Mouse (Mus musculus) heart, embryonic 13.5 days (tissue): Measurements from ENCODE around the gene Axin2. TPM values are rescaled to one million over a fixed set of nuclear protein-coding genes. Genes with fewer than 3 reads are reported as not detected.
"Not testable (repeated sequence)": the region's sequence is repeated elsewhere in the genome, so short reads cannot be mapped to it uniquely, and the experiment has no call there.

Source experiments
- ATAC-seq: fragments of 200-750 bp; cut with Nextera tagmentation; 2 replicates; pipeline ENCODE4 v1.8.0; 2017; ENCODE audit warnings: moderate TSS enrichment; ENCODE audit not compliant: insufficient number of reproducible peaks, low FRiP score, low TSS enrichment; ENCODE audit errors: extremely low read depth
- H3K27ac ChIP-seq: fragments of 300-500 bp; sonication (generic); replicated peaks from 2 replicates; pipeline ENCODE4 v1.5.1; 2015; ENCODE audit warnings: moderate library complexity, mild to moderate bottlenecking, inconsistent platforms
- H3K27me3 ChIP-seq: fragments of 300-500 bp; sonication (generic); replicated peaks from 2 replicates; pipeline ENCODE4 v1.6.1; 2015; ENCODE audit warnings: mild to moderate bottlenecking, inconsistent platforms
- H3K36me3 ChIP-seq: fragments of 300-500 bp; sonication (generic); 2 replicates; pipeline ENCODE4 v1.6.1; 2015; ENCODE audit warnings: mild to moderate bottlenecking, inconsistent platforms
- H3K4me1 ChIP-seq: fragments of 300-500 bp; sonication (generic); 2 replicates; pipeline ENCODE4 v1.6.1; 2015; ENCODE audit warnings: inconsistent platforms
- H3K4me2 ChIP-seq: fragments of 300-500 bp; sonication (generic); 2 replicates; pipeline ENCODE4 v1.6.1; 2015; ENCODE audit warnings: inconsistent platforms, mild to moderate bottlenecking, moderate library complexity
- H3K4me3 ChIP-seq: fragments of 300-500 bp; sonication (generic); 2 replicates; pipeline ENCODE4 v1.5.1; 2015; ENCODE audit warnings: moderate library complexity, mild to moderate bottlenecking, inconsistent platforms
- H3K9ac ChIP-seq: fragments of 300-500 bp; sonication (generic); 2 replicates; pipeline ENCODE4 v1.6.1; 2015; ENCODE audit warnings: inconsistent platforms, mild to moderate bottlenecking, moderate library complexity
- H3K9me3 ChIP-seq: fragments of 300-500 bp; sonication (generic); 2 replicates; pipeline ENCODE4 v1.6.1; 2016; ENCODE audit warnings: inconsistent platforms
- WGBS: fragments of 180-500 bp; shearing (Covaris S2); methylation state at CpG from one replicate; pipeline ENCODE4 v1.1.7; 2015; ENCODE audit warnings: mixed read lengths; 5-methylcytosine and 5-hydroxymethylcytosine counted together
- polyA plus RNA-seq: library from polyadenylated mRNA; unstranded; fragments of >200 nt; fragmentation: Nextera tagmentation; extraction: Ambion mirVana; gene quantifications from 2 replicates; pipeline ENCODE4 v1.2.1, GENCODE M21; 2015

Gene Axin2
- 1.5 and 2.0 TPM in 2 replicates for polyA plus RNA-seq

DNA sequence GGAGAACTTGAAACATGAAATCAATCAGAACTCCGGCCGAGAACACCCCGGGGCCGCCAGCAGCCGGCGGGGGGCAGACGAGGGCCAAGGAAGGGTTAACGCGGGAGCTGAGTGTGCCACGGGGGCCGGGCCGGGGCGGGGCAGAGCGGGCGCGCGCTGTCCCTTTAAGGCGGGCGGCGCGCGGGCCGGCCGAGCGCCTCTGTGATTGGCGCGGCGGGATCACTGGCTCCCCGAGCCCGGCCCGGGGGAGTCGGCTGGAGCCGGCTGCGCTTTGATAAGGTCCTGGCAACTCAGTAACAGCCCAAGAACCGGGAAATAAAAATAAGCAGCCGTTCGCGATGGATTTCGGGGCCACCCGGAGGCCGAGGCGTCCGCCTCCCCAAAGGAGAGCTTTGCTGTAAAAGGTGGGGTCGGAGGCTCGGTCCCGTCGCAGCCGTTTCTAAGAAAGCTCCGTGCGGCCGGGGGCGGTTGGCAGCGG lies at the start of gene Axin2:
TSS of gene Axin2 (plus strand) at position 192 of the 478 bp plus-strand sequence.
- H3K4me1 ChIP-seq: peaks cover 40% of the 10 kb centered on the region
- 2% methylated on average over 53 of the region's 53 CpGs for WGBS
- H3K27me3 ChIP-seq: peaks cover 20% of the 10 kb centered on the region
- peak; percentile 84 for ATAC-seq
- H3K36me3 ChIP-seq: no peaks in the 10 kb centered on the region
- peak within 1 kb of the TSS; percentile 100 for H3K27ac ChIP-seq
- peak within 1 kb of the TSS; percentile 80 for H3K4me3 ChIP-seq
- H3K9ac ChIP-seq: peak within 1 kb of the TSS; percentile 96
- peak within 1 kb of the TSS; percentile 96 for H3K4me2 ChIP-seq
- H3K9me3 ChIP-seq: 0 out of 2 replicates have a peak, but pooled peaks cover 6% of the 10 kb centered on the region

DNA sequence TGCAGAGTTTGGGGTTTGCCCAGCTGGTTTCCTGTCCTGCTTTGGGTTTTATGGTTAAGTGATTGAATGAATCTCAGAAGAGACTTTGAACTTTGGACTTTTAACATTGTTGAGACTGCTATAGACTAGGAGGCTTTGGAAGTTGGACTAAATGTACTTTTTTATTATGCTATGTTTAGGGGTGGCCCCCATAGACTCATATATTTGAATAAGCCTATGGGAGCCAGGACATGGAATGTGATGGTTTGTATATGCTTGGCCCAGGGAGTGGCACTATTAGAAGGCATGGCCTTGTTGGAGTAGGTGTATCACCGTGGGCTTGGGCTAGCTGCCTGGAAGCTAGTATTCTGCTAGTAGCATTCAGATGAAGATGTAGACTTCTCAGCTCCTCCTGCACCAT lies 48.9 kb upstream of the Axin2 start:
- H3K4me2 ChIP-seq, H3K27ac ChIP-seq, H3K9me3 ChIP-seq, H3K4me3 ChIP-seq, ATAC-seq, H3K27me3 ChIP-seq, H3K9ac ChIP-seq, H3K4me1 ChIP-seq, H3K36me3 ChIP-seq: not testable (repeated sequence)
- WGBS: 88% methylated on average over 1 of the region's 1 CpGs

DNA sequence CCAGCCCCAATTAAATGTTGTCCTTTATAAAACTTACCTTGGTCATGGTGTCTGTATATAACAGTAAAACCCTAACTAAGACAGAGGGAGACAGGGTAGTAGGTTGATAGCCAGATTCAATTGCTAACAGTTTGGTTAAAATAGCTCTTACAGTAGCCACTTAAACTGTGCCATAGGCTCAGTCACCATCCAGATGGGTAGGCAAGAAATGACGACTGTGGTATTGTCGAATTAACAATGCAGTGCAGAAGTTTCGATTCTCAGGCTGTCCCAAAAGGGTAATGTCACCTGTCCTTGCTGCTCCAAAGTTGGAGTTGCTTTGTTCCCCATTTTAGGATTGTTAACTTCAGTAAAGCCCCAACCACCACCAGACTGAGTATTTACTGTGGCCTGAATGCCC lies 48.4 kb upstream of the Axin2 start:
- H3K27me3 ChIP-seq: no peaks in the 10 kb centered on the region
- no peak overlapping the region for H3K27ac ChIP-seq
- no peaks in the 10 kb centered on the region for H3K36me3 ChIP-seq
- WGBS: 79% methylated on average over 3 of the region's 3 CpGs
- no peak overlapping the region for H3K4me3 ChIP-seq
- no peaks in the 10 kb centered on the region for H3K9me3 ChIP-seq
- ATAC-seq: no peak
- no peak overlapping the region for H3K9ac ChIP-seq
- H3K4me1 ChIP-seq: no peaks in the 10 kb centered on the region
- H3K4me2 ChIP-seq: no peak overlapping the region

DNA sequence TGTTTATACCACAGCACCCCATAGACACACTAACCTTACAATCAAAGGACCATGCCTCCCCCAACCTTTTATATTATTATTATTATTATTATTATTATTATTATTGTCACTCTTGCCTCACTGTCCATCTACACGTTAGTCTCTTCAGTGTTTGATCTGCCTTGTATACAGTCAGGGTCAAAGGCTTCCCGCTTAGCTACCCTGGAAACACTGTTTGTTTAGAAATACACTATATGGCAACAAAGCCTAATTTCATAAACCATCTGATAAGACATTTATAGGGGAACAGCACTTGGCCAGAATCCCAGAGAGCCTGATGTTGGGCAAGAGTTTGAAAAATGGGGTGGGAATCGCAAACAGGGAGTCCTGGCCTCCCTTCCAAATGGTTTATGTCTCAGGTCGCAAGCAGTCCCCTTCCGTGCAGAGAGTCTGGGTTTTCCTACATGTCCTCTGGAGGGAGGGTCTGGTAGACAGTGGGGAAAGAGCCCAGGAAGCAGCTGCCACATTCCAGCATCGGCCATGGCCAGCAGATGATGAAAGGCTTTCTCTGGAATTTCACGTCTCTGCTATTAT lies 43.4 kb upstream of the Axin2 start:
- no peaks in the 10 kb centered on the region for H3K9me3 ChIP-seq
- no peak overlapping the region for H3K27ac ChIP-seq

DNA sequence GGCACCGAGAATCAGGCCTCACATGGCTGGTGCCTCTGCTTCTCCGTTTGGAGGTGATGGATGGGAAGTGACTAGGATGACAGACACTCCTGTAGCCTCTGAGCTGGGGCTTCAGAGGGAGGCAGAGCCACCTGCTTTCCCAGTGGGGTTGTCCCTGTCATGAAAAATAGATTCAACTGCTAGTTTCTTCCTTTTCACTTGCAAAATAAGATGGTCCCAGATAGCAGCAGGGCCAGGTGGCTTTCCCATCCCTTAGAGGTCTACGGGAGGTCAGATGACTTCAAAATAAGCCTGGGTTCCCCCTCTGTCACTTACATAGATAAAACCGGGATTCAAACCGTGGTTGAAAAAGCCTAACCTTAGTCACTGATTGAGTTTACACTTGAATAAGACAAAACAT lies 42.6 kb upstream of the Axin2 start:
- WGBS: 63% methylated on average over 5 of the region's 5 CpGs
- H3K27me3 ChIP-seq: no peaks in the 10 kb centered on the region
- H3K27ac ChIP-seq: no peak overlapping the region
- H3K9ac ChIP-seq: no peak overlapping the region
- H3K36me3 ChIP-seq: no peaks in the 10 kb centered on the region
- H3K4me1 ChIP-seq: no peaks in the 10 kb centered on the region
- no peak overlapping the region for H3K4me3 ChIP-seq
- ATAC-seq: no peak
- no peak overlapping the region for H3K4me2 ChIP-seq
- no peaks in the 10 kb centered on the region for H3K9me3 ChIP-seq

More for the DNA sequence above, 43.4 kb upstream of the Axin2 start:
- H3K4me3 ChIP-seq: no peak overlapping the region
- H3K4me2 ChIP-seq: no peak overlapping the region
- no peaks in the 10 kb centered on the region for H3K4me1 ChIP-seq
- ATAC-seq: no peak
- no peaks in the 10 kb centered on the region for H3K27me3 ChIP-seq
- no peak overlapping the region for H3K9ac ChIP-seq
- no peaks in the 10 kb centered on the region for H3K36me3 ChIP-seq
- 66% methylated on average over 7 of the region's 7 CpGs for WGBS

DNA sequence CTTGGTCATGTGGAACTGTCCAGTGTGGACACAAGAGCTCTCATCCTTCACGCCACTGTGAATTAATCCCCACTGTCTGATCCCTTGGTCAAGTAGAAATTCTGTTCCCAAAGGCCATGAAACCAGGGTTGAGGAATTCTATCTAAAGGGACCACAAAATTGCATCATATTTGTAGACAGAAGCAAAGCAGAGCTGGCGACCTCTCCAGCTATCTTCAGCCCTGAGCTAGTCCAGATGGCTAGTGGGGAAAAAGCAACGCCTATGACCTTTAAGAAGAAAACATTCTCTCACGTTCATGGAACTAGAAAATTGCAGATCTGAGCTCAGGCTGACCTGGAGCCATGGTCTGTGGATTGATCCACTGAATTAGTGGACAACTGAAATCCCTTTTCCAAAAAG lies 39.6 kb upstream of the Axin2 start:
- H3K4me1 ChIP-seq: no peaks in the 10 kb centered on the region
- no peak overlapping the region for H3K4me3 ChIP-seq
- no peak overlapping the region for H3K27ac ChIP-seq
- H3K4me2 ChIP-seq: no peak overlapping the region
- no peaks in the 10 kb centered on the region for H3K9me3 ChIP-seq
- WGBS: 52% methylated on average over 4 of the region's 4 CpGs
- no peaks in the 10 kb centered on the region for H3K27me3 ChIP-seq
- no peak for ATAC-seq
- H3K9ac ChIP-seq: no peak overlapping the region
- no peaks in the 10 kb centered on the region for H3K36me3 ChIP-seq

DNA sequence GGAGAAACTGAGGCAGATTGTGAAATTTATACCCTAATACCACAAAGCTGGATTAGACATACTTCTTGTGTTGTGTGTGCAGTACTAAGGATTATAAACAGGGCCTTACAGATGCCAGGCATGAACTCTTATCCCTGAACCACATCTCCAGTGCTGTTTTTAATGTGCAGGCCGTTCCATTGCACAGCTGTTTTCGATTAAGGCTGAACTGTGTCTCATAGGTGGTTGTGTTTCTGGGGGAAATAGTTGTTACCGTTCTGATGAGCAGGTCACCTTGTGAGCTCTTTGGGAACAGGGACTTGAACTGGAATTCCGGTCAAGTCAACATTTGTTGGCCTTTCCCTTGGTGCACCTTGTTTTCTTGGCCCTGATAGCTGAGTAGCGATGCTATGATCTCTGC lies 38.5 kb upstream of the Axin2 start:
- 77% methylated on average over 5 of the region's 5 CpGs for WGBS
- Histone ChIP-seq H3K9me3 (no peaks in the 10 kb centered on the region), H3K36me3 (no peaks in the 10 kb centered on the region)

DNA sequence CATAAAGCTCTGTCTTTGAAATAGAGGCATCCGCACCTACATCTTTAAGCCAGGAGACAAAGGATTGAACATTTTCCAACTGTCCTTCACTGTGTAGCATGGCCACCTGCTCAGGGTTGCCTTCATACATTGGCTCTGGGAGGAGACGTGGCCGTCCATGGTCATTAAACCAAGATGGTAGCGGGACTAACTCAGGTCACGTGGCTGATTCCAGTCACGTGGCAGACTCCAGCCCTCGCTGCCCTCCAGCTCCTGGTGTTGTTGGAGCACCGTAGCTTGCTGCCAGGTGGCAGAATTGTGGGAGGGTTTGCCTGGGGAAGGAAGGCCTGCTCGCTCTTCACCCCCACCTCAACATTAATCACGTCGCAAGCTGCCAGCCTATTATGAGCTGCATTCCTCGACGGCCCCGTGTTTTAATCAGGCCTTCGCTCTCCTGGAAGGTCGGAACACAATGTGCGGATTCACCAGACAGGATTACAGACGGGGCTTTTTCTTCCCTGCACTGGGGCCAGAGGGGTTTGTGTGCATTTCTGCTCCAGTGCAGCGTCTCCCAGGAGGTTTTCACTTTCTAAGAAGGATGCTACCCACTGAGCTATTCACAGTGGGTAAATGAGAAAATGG lies 34.8 kb upstream of the Axin2 start:
- whole genome bisulfite sequencing: 65% methylated on average over 19 of the region's 19 CpGs
- Histone ChIP-seq H3K9ac (no peak overlapping the region), H3K36me3 (no peaks in the 10 kb centered on the region), H3K4me3 (no peak overlapping the region), H3K4me2 (no peak overlapping the region), H3K9me3 (no peaks in the 10 kb centered on the region), H3K4me1 (peaks cover 14% of the 10 kb centered on the region), H3K27me3 (0 out of 2 replicates have a peak, but pooled peaks cover 3% of the 10 kb centered on the region), H3K27ac (no peak overlapping the region)
- no peak for ATAC-seq

More for the DNA sequence above, 38.5 kb upstream of the Axin2 start:
- H3K9ac ChIP-seq: no peak overlapping the region
- no peaks in the 10 kb centered on the region for H3K27me3 ChIP-seq
- no peak for ATAC-seq
- H3K4me2 ChIP-seq: no peak overlapping the region
- no peak overlapping the region for H3K27ac ChIP-seq
- no peak overlapping the region for H3K4me3 ChIP-seq
- H3K4me1 ChIP-seq: no peaks in the 10 kb centered on the region

DNA sequence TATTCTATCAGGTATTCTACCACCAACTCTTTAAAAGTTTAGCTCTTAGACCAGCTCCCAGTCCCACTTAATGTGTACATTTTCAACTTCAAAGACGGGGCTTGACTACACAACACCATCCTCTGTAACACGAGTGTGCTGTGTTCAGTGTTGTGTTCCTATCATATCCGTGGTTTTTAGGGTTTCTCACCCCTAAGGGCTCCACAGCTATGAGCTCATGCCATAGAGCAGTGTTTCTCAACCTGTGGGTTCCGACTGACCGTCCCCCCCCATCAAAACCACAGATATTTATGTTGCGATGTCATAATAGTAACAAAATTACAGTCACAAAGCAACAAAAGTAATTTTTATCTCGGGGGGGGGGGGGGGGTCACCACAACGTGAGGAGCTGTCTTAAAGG lies 34.1 kb upstream of the Axin2 start:
- 78% methylated on average over 8 of the region's 8 CpGs for WGBS
- no peaks in the 10 kb centered on the region for H3K9me3 ChIP-seq
- H3K4me1 ChIP-seq: peaks cover 20% of the 10 kb centered on the region
- ATAC-seq: no peak
- 0 out of 2 replicates have a peak, but pooled peaks cover 3% of the 10 kb centered on the region for H3K27me3 ChIP-seq
- no peaks in the 10 kb centered on the region for H3K36me3 ChIP-seq
- H3K4me2 ChIP-seq: no peak overlapping the region
- no peak overlapping the region for H3K27ac ChIP-seq
- no peak overlapping the region for H3K9ac ChIP-seq
- no peak overlapping the region for H3K4me3 ChIP-seq

DNA sequence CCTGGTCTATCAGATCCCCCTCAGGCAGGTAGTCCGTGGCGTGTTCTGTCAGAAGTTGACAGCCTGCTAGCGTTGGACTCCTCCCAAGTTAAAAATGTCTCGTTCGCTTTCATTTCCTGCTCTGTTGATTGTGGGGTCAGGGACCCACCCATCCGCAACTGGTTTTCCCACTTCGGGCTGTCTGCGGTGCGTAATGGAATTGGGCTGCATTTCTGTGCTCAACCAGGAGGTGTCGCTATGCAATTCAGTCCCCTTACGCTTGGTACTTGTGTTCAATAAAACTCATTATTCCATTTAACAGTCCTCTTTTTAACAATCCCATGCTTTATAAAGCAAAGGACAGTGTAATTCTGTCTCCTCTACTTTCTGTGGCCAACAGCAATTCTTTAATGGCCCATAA lies 31.0 kb upstream of the Axin2 start:
- Histone ChIP-seq H3K27ac (no peak overlapping the region), H3K4me1 (peaks cover 33% of the 10 kb centered on the region), H3K9me3 (no peaks in the 10 kb centered on the region), H3K9ac (no peak overlapping the region), H3K4me2 (no peak overlapping the region), H3K4me3 (no peak overlapping the region), H3K27me3 (peaks cover 20% of the 10 kb centered on the region), H3K36me3 (no peaks in the 10 kb centered on the region)
- WGBS: 42% methylated on average over 11 of the region's 11 CpGs
- ATAC-seq: no peak

DNA sequence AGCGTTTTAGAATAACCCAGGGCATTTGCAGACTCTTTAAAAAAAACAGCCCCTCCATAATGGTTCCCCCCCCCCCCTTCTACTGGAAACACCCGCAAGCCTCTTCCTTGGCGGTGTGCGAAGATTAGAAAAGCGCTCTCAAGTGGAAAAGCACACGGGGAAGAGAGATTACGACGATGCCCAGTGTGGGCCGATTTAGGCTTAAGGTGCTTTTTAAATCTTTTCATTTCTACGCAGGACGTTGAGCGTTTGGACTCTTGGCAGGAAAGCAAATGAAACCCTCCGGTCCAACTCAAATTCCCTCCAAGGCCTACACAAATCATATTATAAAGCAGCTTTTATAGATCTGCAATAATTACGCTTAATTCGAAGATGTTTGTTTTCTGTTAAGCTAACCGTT lies 29.6 kb upstream of the Axin2 start:
- no peak for ATAC-seq
- Histone ChIP-seq H3K4me1 (peaks cover 35% of the 10 kb centered on the region), H3K27me3 (peaks cover 20% of the 10 kb centered on the region), H3K36me3 (no peaks in the 10 kb centered on the region), H3K9ac (peak overlapping the region; percentile 76), H3K4me2 (peak overlapping the region; percentile 78), H3K9me3 (no peaks in the 10 kb centered on the region), H3K4me3 (peak overlapping the region; percentile 48), H3K27ac (no peak overlapping the region)
- 19% methylated on average over 16 of the region's 16 CpGs for WGBS
